Mouse (Mus musculus): ENCODE results near the gene Grhpr. TPM values are rescaled to one million over a fixed set of nuclear protein-coding genes. Genes with fewer than 3 reads are reported as not detected.

Grhpr gene
- polyA plus RNA-seq, 2 experiments: 50.1 to 75.7 TPM

- ATAC-seq (ENCODE audit: insufficient read depth) (peak; percentile 89), DNase-seq (ENCODE audit: low read depth in 3 of 3, low spot score in 3 of 3) (peak; percentile 88 to 95 (median 92))
- Histone ChIP-seq H3K9me3 (ENCODE audit: control insufficient read depth, low read length) (no peaks in the 10 kb centered on the region), H3K27ac (no peak within 1 kb of the TSS), H3K9ac (replicated peaks) (peak within 1 kb of the TSS; percentile 72), H3K4me2 (ENCODE audit: low read depth) (peak within 1 kb of the TSS; percentile 87), H3K4me1 (replicated peaks; ENCODE audit: control insufficient read depth in 2 of 2, insufficient read depth in 2 of 2, low read length in 1 of 2) (peaks cover 8 to 19% of the 10 kb centered on the region in 2 experiments; a peak in 3 of 4 replicates), H3K36me3 (replicated peaks; ENCODE audit: control insufficient read depth, insufficient read depth, low read depth) (no peaks in the 10 kb centered on the region), H3K27me3 (ENCODE audit: control insufficient read depth, insufficient read depth, low read length) (no peaks in the 10 kb centered on the region), H3K4me3 (ENCODE audit: insufficient read depth in 1 of 2, low read depth in 2 of 2, low read length in 2 of 2) (peak within 1 kb of the TSS; percentile 89 to 99)
- 0% methylated on average over 29 of the region's 29 CpGs for WGBS (ENCODE audit: insufficient replicate concordance)
- TF ChIP-seq CTCF (IDR thresholded peaks at IDR 0.05; ENCODE audit: low read depth) (no peak), EP300 (IDR thresholded peaks at IDR 0.05; ENCODE audit: low read depth) (no peak)
Observed at GRCm38 (mm10) chr4:45018452-45018980, 37.3 kb downstream of the Grhpr start, which contains the start of gene Polr1e. TSS of gene Polr1e (plus strand) at chr4:45018583.

GRCm38 (mm10) chr4:45019009-45019408 lies 37.8 kb downstream of the Grhpr start:
- peaks cover 4 to 16% of the 10 kb centered on the region in 2 experiments; a peak in 3 of 4 replicates for H3K4me1 ChIP-seq (replicated peaks; ENCODE audit: control insufficient read depth in 2 of 2, insufficient read depth in 2 of 2, low read length in 1 of 2)
- DNase-seq (ENCODE audit: low read depth in 3 of 3, low spot score in 3 of 3): no peak
- no peaks in the 10 kb centered on the region for H3K27me3 ChIP-seq (ENCODE audit: control insufficient read depth, insufficient read depth, low read length)
- no peaks in the 10 kb centered on the region for H3K9me3 ChIP-seq (ENCODE audit: control insufficient read depth, low read length)
- peak overlapping the region; percentile 72 for H3K9ac ChIP-seq (replicated peaks)
- TF ChIP-seq CTCF (IDR thresholded peaks at IDR 0.05; ENCODE audit: low read depth): no peak
- no peak for TF ChIP-seq EP300 (IDR thresholded peaks at IDR 0.05; ENCODE audit: low read depth)
- peak overlapping the region; percentile 87 for H3K4me2 ChIP-seq (ENCODE audit: low read depth)
- no peaks in the 10 kb centered on the region for H3K36me3 ChIP-seq (replicated peaks; ENCODE audit: control insufficient read depth, insufficient read depth, low read depth)
- no peak overlapping the region for H3K27ac ChIP-seq
- 1% methylated on average over 14 of the region's 14 CpGs for WGBS (ENCODE audit: insufficient replicate concordance)
- no peak for ATAC-seq (ENCODE audit: insufficient read depth)
- peak overlapping the region; percentile 89 to 99 for H3K4me3 ChIP-seq (ENCODE audit: insufficient read depth in 1 of 2, low read depth in 2 of 2, low read length in 2 of 2)

- Histone ChIP-seq H3K27ac (no peak overlapping the region), H3K4me3 (ENCODE audit: insufficient read depth in 1 of 2, low read depth in 2 of 2, low read length in 2 of 2) (no peak overlapping the region), H3K9ac (replicated peaks) (no peak overlapping the region), H3K9me3 (ENCODE audit: control insufficient read depth, low read length) (no peaks in the 10 kb centered on the region), H3K27me3 (ENCODE audit: control insufficient read depth, insufficient read depth, low read length) (no peaks in the 10 kb centered on the region), H3K4me1 (replicated peaks; ENCODE audit: control insufficient read depth in 2 of 2, insufficient read depth in 2 of 2, low read length in 1 of 2) (no peaks in the 10 kb centered on the region), H3K4me2 (ENCODE audit: low read depth) (no peak overlapping the region), H3K36me3 (replicated peaks; ENCODE audit: control insufficient read depth, insufficient read depth, low read depth) (peaks cover 2% of the 10 kb centered on the region; the same call in 1 of the 2 replicates)
- TF ChIP-seq EP300 (IDR thresholded peaks at IDR 0.05; ENCODE audit: low read depth): no peak
- TF ChIP-seq CTCF (IDR thresholded peaks at IDR 0.05; ENCODE audit: low read depth): no peak
- no peak for DNase-seq (ENCODE audit: low read depth in 3 of 3, low spot score in 3 of 3)
- WGBS (ENCODE audit: insufficient replicate concordance): 88% methylated on average over 4 of the region's 4 CpGs
- ATAC-seq (ENCODE audit: insufficient read depth): no peak
Observed at GRCm38 (mm10) chr4:45026459-45026858, 45.3 kb downstream of the Grhpr start.

DNA sequence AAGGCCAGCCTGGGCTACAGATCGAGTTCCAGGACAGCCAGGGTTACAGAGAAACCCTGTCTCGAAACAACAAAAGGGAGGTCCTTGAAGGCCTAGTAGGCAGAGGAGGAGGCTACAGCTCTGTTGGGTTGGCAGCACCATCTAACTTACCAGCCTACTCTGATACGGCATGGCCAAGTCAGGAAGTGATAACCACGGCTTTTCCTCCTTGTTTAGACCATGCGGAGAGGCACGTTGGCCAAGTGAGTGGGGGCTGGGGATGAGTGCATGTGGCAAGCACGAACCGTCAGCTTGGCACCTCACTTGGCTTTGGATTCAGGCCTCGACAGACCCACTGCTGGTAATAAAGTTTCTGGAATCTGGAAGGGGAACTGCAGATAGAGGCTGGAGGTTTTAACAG lies 51.4 kb downstream of the Grhpr start:
- no peak overlapping the region for H3K9ac ChIP-seq (replicated peaks)
- H3K9me3 ChIP-seq (ENCODE audit: control insufficient read depth, low read length): no peaks in the 10 kb centered on the region
- H3K4me2 ChIP-seq (ENCODE audit: low read depth): no peak overlapping the region
- H3K4me1 ChIP-seq (replicated peaks; ENCODE audit: control insufficient read depth in 2 of 2, insufficient read depth in 2 of 2, low read length in 1 of 2): no peaks in the 10 kb centered on the region
- 43% methylated on average over 9 of the region's 9 CpGs for WGBS (ENCODE audit: insufficient replicate concordance)
- H3K27ac ChIP-seq: no peak overlapping the region
- H3K4me3 ChIP-seq (ENCODE audit: insufficient read depth in 1 of 2, low read depth in 2 of 2, low read length in 2 of 2): no peak overlapping the region
- H3K36me3 ChIP-seq (replicated peaks; ENCODE audit: control insufficient read depth, insufficient read depth, low read depth): no peaks in the 10 kb centered on the region; the same call in 1 of the 2 replicates
- TF ChIP-seq CTCF (IDR thresholded peaks at IDR 0.05; ENCODE audit: low read depth): no peak
- TF ChIP-seq EP300 (IDR thresholded peaks at IDR 0.05; ENCODE audit: low read depth): no peak
- no peak for DNase-seq (ENCODE audit: low read depth in 3 of 3, low spot score in 3 of 3)
- no peaks in the 10 kb centered on the region for H3K27me3 ChIP-seq (ENCODE audit: control insufficient read depth, insufficient read depth, low read length)
- ATAC-seq (ENCODE audit: insufficient read depth): no peak

- no peak for ATAC-seq (ENCODE audit: insufficient read depth)
- Histone ChIP-seq H3K9me3 (ENCODE audit: control insufficient read depth, low read length) (no peaks in the 10 kb centered on the region), H3K9ac (replicated peaks) (no peak overlapping the region), H3K4me2 (ENCODE audit: low read depth) (no peak overlapping the region), H3K36me3 (replicated peaks; ENCODE audit: control insufficient read depth, insufficient read depth, low read depth) (no peaks in the 10 kb centered on the region; the same call in 1 of the 2 replicates), H3K27ac (no peak overlapping the region), H3K4me3 (ENCODE audit: insufficient read depth in 1 of 2, low read depth in 2 of 2, low read length in 2 of 2) (no peak overlapping the region), H3K4me1 (replicated peaks; ENCODE audit: control insufficient read depth in 2 of 2, insufficient read depth in 2 of 2, low read length in 1 of 2) (no peaks in the 10 kb centered on the region), H3K27me3 (ENCODE audit: control insufficient read depth, insufficient read depth, low read length) (no peaks in the 10 kb centered on the region)
- WGBS (ENCODE audit: insufficient replicate concordance): 72% methylated on average over 16 of the region's 16 CpGs
- no peak for TF ChIP-seq CTCF (IDR thresholded peaks at IDR 0.05; ENCODE audit: low read depth)
- no peak for TF ChIP-seq EP300 (IDR thresholded peaks at IDR 0.05; ENCODE audit: low read depth)
- DNase-seq (ENCODE audit: low read depth in 3 of 3, low spot score in 3 of 3): no peak
Observed at GRCm38 (mm10) chr4:45034693-45035628, 53.8 kb downstream of the Grhpr start.

Measured in liver, embryonic 14.5 days (tissue).